Mouse (Mus musculus) layer of hippocampus, adult 8-10 months (tissue): ENCODE measurements around the gene Ascc2. TPM values are rescaled to one million over a fixed set of nuclear protein-coding genes. Genes with fewer than 3 reads are reported as not detected.
"Not testable (repeated sequence)": the region's sequence is repeated elsewhere in the genome, so short reads cannot be mapped to it uniquely, and the experiment has no call there.

Experiments
- DNase-seq, 2 experiments: peaks; one replicate each; pipeline ENCODE4 v3.0.0; 2022; ENCODE audit warnings: low spot score in 2 of 2
- total RNA-seq, 4 experiments: library from RNA; stranded (reverse); gene quantifications; 2 replicates each; pipeline ENCODE4 v1.2.4; 2022

Gene Ascc2
- total RNA-seq, 4 experiments from 2014 or later, result 23.2 to 28.2 (median 24.6) TPM

- no peak for DNase-seq
Observed at GRCm38 (mm10) chr11:4683516-4683915, 46.0 kb downstream of the Ascc2 start.

GRCm38 (mm10) chr11:4684186-4684585 lies 46.6 kb downstream of the Ascc2 start:
- no peak for DNase-seq

GRCm38 (mm10) chr11:4685071-4685470 lies 47.5 kb downstream of the Ascc2 start:
- no peak for DNase-seq

- DNase-seq, result no peak
Observed at GRCm38 (mm10) chr11:4685510-4685909, 48.0 kb downstream of the Ascc2 start.

GRCm38 (mm10) chr11:4687027-4687426 lies 49.5 kb downstream of the Ascc2 start:
- DNase-seq, result no peak

- no peak for DNase-seq
Observed at GRCm38 (mm10) chr11:4687874-4688273, 50.3 kb downstream of the Ascc2 start.

GRCm38 (mm10) chr11:4688632-4689380 lies 51.3 kb downstream of the Ascc2 start:
- DNase-seq, result no peak

GRCm38 (mm10) chr11:4690353-4690752 lies 52.8 kb downstream of the Ascc2 start:
- no peak for DNase-seq

- no peak for DNase-seq
Observed at GRCm38 (mm10) chr11:4691213-4691612, 53.7 kb downstream of the Ascc2 start.

- no peak for DNase-seq
Observed at GRCm38 (mm10) chr11:4692162-4692561, 54.6 kb downstream of the Ascc2 start.

GRCm38 (mm10) chr11:4697043-4697983 lies 59.8 kb downstream of the Ascc2 start:
- peak; percentile 56 to 73 for DNase-seq

GRCm38 (mm10) chr11:4700726-4701125 lies 63.2 kb downstream of the Ascc2 start:
- no peak for DNase-seq

- DNase-seq, result no peak
Observed at GRCm38 (mm10) chr11:4703688-4704071, 66.1 kb downstream of the Ascc2 start.

- peak; percentile 91 to 92 for DNase-seq
Observed at GRCm38 (mm10) chr11:4704072-4704964, 66.8 kb downstream of the Ascc2 start, which contains the start of the genes Uqcr10 and Zmat5. Uqcr10 (minus strand) TSS chr11:4704342. Zmat5 (plus strand) TSS chr11:4704678.

- DNase-seq, result no peak
Observed at GRCm38 (mm10) chr11:4705178-4705577, 67.6 kb downstream of the Ascc2 start.

- not testable (repeated sequence) for DNase-seq
Observed at GRCm38 (mm10) chr11:4710188-4710587, 72.6 kb downstream of the Ascc2 start.

- no peak for DNase-seq
Observed at GRCm38 (mm10) chr11:4712822-4713221, 75.3 kb downstream of the Ascc2 start.

GRCm38 (mm10) chr11:4714727-4715126 lies 77.2 kb downstream of the Ascc2 start:
- no peak for DNase-seq

GRCm38 (mm10) chr11:4715596-4715995 lies 78.0 kb downstream of the Ascc2 start:
- DNase-seq, result no peak

GRCm38 (mm10) chr11:4716530-4717236 lies 79.1 kb downstream of the Ascc2 start:
- DNase-seq, result no peak

GRCm38 (mm10) chr11:4718548-4718947 lies 81.0 kb downstream of the Ascc2 start:
- no peak for DNase-seq
